Mouse (Mus musculus): ENCODE measurements at regions not wholly inside any gene's neighbourhood (a gene's known extent, or its start where the extent isn't known, plus 50 kb on each side); places are given as distances from the start of the nearest gene placed in this dataset.

GRCm38 (mm10) chr9:67627196-67627595 lies 67.7 kb upstream of the Tln2 start:
- no peak for TF ChIP-seq MAX (IDR thresholded peaks at IDR 0.05; ENCODE audit: low read depth)
- no peak for TF ChIP-seq MYOD1 (IDR thresholded peaks at IDR 0.05; ENCODE audit: control insufficient read depth in 1 of 3, insufficient read length in 2 of 3, low read depth in 2 of 3)
- TF ChIP-seq MYOG (IDR thresholded peaks at IDR 0.05; ENCODE audit: control insufficient read depth in 1 of 3, insufficient read depth in 1 of 3, insufficient read length in 2 of 3, low read depth in 2 of 3): no peak
- TF ChIP-seq TCF3 (IDR thresholded peaks at IDR 0.05; ENCODE audit: insufficient read length, low read depth): no peak
- TF ChIP-seq REST (IDR thresholded peaks at IDR 0.05; ENCODE audit: insufficient read depth, insufficient read length): no peak
- TF ChIP-seq POLR2A (IDR thresholded peaks at IDR 0.05; ENCODE audit: insufficient read length, low read depth): no peak
- TF ChIP-seq E2F4 (IDR thresholded peaks at IDR 0.05; ENCODE audit: insufficient read depth): no peak
